Mouse (Mus musculus) forebrain, embryonic 14.5 days (tissue): ENCODE results near the gene Mlf1. TPM values are rescaled to one million over a fixed set of nuclear protein-coding genes. Genes with fewer than 3 reads are reported as not detected.
A peak's percentile ranks its signal among the peaks of the same experiment; 100 is the strongest.

Source experiments
- ATAC-seq: fragments of 200-750 bp; cut with Nextera tagmentation; 2 replicates; pipeline ENCODE4 v1.8.0; 2017; ENCODE audit warnings: mild to moderate bottlenecking, moderate library complexity
- DNase-seq: peaks from one replicate; pipeline ENCODE4 v3.0.0-alpha.2; 2015; ENCODE audit warnings: low spot score
- H3K27ac ChIP-seq: fragments of 300-500 bp; sonication (generic); 2 replicates; pipeline ENCODE4 v1.5.1; 2014; ENCODE audit warnings: low read depth, mild to moderate bottlenecking, control low read depth, low read length, moderate library complexity
- H3K27me3 ChIP-seq: fragments of 300-500 bp; sonication (generic); replicated peaks from 2 replicates; pipeline ENCODE4 v1.6.1; 2014; ENCODE audit warnings: low read length, control low read depth, mixed read lengths; ENCODE audit not compliant: control insufficient read depth, insufficient read depth
- H3K36me3 ChIP-seq: fragments of 300-500 bp; sonication (generic); 2 replicates; pipeline ENCODE4 v1.6.1; 2014; ENCODE audit warnings: low read length, control low read depth; ENCODE audit not compliant: control insufficient read depth, insufficient read depth
- H3K4me1 ChIP-seq: fragments of 300-500 bp; sonication (generic); 2 replicates; pipeline ENCODE4 v1.6.1; 2014; ENCODE audit warnings: antibody characterized with exemption, low read length, control low read depth; ENCODE audit not compliant: control insufficient read depth, insufficient read depth
- H3K4me2 ChIP-seq: fragments of 300-500 bp; sonication (generic); 2 replicates; pipeline ENCODE4 v1.6.1; 2014; ENCODE audit warnings: mild to moderate bottlenecking, control low read depth, low read length
- H3K4me3 ChIP-seq: fragments of 300-500 bp; sonication (generic); 2 replicates; pipeline ENCODE4 v1.5.1; 2014; ENCODE audit warnings: low read depth, low read length, control low read depth
- H3K9ac ChIP-seq: fragments of 300-500 bp; sonication (generic); 2 replicates; pipeline ENCODE4 v1.6.1; 2014; ENCODE audit warnings: mild to moderate bottlenecking, low read length, control low read depth, moderate library complexity
- H3K9me3 ChIP-seq: fragments of 300-500 bp; sonication (generic); replicated peaks from 2 replicates; pipeline ENCODE4 v1.6.1; 2016; ENCODE audit warnings: low read length, control low read depth, mixed read lengths; ENCODE audit not compliant: control insufficient read depth
- WGBS: fragments of 180-500 bp; shearing (Covaris S2); extraction: QIAGEN DNeasy Blood & Tissue Kit; methylation state at CpG from one replicate; pipeline ENCODE4 v1.1.7; 2014; 5-methylcytosine and 5-hydroxymethylcytosine counted together
- polyA plus RNA-seq: library from polyadenylated mRNA; unstranded; fragments of >200 nt; fragmentation: Nextera tagmentation; extraction: Ambion mirVana; gene quantifications from 2 replicates; pipeline ENCODE4 v1.2.1, GENCODE M21; 2014

Gene Mlf1
- polyA plus RNA-seq, 1 experiment from 2014 or later = 21.9 TPM

DNA sequence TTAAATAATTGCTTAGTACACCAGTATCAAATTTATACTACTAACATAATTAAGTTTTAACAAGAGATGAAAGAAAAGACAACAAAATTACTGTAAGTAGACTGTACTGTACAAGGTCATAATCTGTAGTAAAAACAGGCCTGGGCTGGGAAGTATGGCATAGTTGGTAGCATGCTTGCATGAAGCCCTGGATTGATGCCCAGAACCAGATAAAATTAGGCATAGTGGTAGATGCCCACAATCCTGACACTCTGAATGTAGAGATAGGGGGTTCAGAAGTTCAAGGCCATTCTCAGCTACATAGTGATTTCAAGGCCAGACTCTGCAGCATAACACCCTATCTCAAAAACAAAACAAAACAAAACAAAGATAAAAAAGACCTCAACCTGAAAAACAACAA is 4.3 kb downstream of the Mlf1 start:
- H3K9me3 ChIP-seq = no peaks in the 10 kb centered on the region

DNA sequence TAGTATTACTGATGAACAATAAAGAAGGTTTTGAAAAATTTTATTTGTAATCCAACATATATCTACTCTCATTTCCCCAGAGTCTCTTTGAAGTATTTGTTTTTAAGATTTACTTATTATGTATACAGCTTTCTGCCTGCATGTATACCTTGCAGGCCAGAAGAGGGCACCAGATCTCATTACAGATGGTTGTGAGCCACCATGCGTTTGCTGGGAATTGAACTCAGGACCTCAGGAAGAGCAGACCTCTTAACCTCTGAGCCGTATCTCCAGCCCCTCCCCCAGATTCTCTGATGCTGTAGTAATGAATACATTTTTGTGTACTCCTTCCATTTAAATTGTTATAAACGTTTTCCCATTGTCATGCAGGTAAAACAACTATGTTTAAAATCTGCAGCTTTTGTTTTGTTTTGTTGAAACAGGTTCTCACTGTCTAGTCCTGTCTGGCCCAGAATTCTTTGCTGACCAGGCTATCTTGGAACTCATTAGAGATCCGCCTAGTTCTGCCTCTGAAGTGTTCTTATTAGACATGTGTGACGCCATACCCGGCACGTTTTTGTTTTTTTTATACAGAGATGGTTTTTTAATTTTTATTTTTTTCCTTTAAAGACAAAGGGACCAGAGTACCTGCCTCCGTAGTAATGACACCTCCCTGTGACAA is 55.6 kb downstream of the Mlf1 start:
- peak overlapping the region; percentile 89 for H3K4me2 ChIP-seq
- H3K36me3 ChIP-seq = peaks cover 22% of the 10 kb centered on the region
- H3K27me3 ChIP-seq = no peaks in the 10 kb centered on the region
- 32% methylated on average over 8 of the region's 8 CpGs for WGBS
- peak overlapping the region; percentile 49; the same call in 1 of the 2 replicates for H3K9ac ChIP-seq
- H3K4me3 ChIP-seq = peak overlapping the region; percentile 98
- DNase-seq = no peak
- peaks cover 8% of the 10 kb centered on the region; the same call in 1 of the 2 replicates for H3K9me3 ChIP-seq
- H3K4me1 ChIP-seq = peaks cover 9% of the 10 kb centered on the region; the same call in 1 of the 2 replicates
- H3K27ac ChIP-seq = no peak overlapping the region
- peak; percentile 75 for ATAC-seq

More for the DNA sequence above, 4.3 kb downstream of the Mlf1 start:
- H3K4me3 ChIP-seq = no peak overlapping the region
- H3K27me3 ChIP-seq = peaks cover 2% of the 10 kb centered on the region; the same call in 1 of the 2 replicates
- H3K36me3 ChIP-seq = no peaks in the 10 kb centered on the region
- H3K9ac ChIP-seq = no peak overlapping the region
- ATAC-seq = no peak
- no peak overlapping the region for H3K4me2 ChIP-seq
- H3K27ac ChIP-seq = no peak overlapping the region
- no peak for DNase-seq
- H3K4me1 ChIP-seq = no peaks in the 10 kb centered on the region

DNA sequence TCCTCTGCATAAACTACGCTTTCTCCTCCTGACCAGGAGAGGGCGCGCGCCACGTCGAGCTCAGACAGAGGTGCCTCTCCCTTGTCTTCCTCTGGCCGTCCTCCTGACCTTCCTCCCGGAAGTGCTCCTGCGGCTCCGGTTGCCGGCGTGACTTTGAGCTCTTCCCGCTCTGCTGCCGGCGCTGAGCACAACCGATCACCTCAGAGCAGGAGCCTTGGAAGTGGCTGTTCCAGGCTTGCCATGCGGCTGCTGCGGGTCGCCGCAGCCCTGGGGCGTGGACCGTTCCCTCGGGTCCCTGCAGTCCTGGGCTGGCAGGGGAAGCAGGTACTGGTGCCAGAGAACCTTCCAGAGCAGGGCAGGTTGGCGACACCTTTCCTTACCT is 56.1 kb downstream of the Mlf1 start, which contains the start of gene Gfm1:
Gene Gfm1, plus strand, starts transcription at position 98 of the 382 bp plus-strand sequence.
- Histone ChIP-seq H3K27me3 (no peaks in the 10 kb centered on the region), H3K4me3 (peak within 1 kb of the TSS; percentile 98), H3K27ac (no peak within 1 kb of the TSS), H3K36me3 (peaks cover 24% of the 10 kb centered on the region), H3K9ac (peak within 1 kb of the TSS; percentile 82), H3K9me3 (peaks cover 8% of the 10 kb centered on the region; the same call in 1 of the 2 replicates), H3K4me1 (peaks cover 9% of the 10 kb centered on the region; the same call in 1 of the 2 replicates), H3K4me2 (peak within 1 kb of the TSS; percentile 89)
- ATAC-seq = peak; percentile 96
- under 1% methylated on average over 24 of the region's 24 CpGs for WGBS
- DNase-seq = peak; percentile 92

DNA sequence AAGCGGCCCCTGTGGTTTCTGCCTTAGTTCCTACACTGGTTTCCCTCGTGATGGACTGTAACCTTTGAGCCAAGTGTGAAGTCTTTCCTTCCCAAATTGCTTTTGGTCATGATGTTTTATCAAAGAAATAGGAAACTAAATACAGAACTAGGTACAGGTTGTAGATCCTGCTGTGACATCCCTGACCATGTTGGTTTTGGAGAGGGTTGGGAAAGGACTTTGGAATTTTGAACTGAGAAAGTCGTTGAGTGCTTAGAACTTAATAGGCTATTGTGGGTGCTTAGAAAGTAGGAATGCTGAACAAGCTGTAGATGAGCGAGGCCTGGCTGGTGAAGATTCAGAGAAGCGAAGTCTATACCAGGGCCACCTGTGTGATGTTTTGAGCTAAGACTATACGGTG is 60.1 kb downstream of the Mlf1 start:
- Histone ChIP-seq H3K36me3 (peaks cover 61% of the 10 kb centered on the region), H3K9ac (no peak overlapping the region), H3K4me2 (no peak overlapping the region), H3K4me3 (no peak overlapping the region), H3K9me3 (no peaks in the 10 kb centered on the region), H3K4me1 (peaks cover 9% of the 10 kb centered on the region; the same call in 1 of the 2 replicates), H3K27ac (no peak overlapping the region), H3K27me3 (no peaks in the 10 kb centered on the region)
- ATAC-seq (no peak), DNase-seq (no peak)
- WGBS = 97% methylated on average over 6 of the region's 6 CpGs

DNA sequence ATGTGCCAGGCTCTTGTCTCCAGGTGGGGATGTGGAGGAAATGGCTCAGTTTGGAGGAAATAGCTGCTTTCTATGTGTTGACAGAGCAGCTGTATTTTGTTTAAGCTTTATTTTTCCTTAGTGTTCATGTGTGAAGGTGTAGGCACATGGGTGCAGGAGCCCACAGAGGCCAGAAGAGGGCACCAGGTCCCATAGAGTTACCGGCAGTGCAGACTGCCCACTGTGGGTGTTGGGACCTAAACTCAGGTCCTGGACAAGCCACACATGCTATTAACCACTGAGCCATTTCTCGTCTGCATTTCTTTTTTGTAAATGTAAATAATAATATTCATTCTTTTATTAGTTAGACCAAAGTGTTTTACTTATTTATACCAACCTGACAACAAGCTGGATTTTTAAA is 73.2 kb downstream of the Mlf1 start:
- Histone ChIP-seq H3K27me3 (no peaks in the 10 kb centered on the region), H3K27ac (no peak overlapping the region), H3K4me3 (no peak overlapping the region), H3K4me2 (no peak overlapping the region), H3K36me3 (peaks cover 73% of the 10 kb centered on the region), H3K4me1 (no peaks in the 10 kb centered on the region), H3K9ac (no peak overlapping the region), H3K9me3 (no peaks in the 10 kb centered on the region)
- no peak for ATAC-seq
- 93% methylated on average over 2 of the region's 2 CpGs for WGBS
- DNase-seq = no peak

Other genes with a start within 250 kb of the Mlf1 start
- gene Gm17402, start 1.1 kb downstream of the Mlf1 start, polyA plus RNA-seq = not detected in 2 replicates
- gene Gfm1, start 56.0 kb downstream of the Mlf1 start, polyA plus RNA-seq = 36.1 and 36.2 TPM in 2 replicates
- 72.2 and 74.0 TPM in 2 replicates for gene Lxn, start 89.8 kb downstream of the Mlf1 start, polyA plus RNA-seq
- gene Rarres1, start 141.4 kb downstream of the Mlf1 start, polyA plus RNA-seq = 0.77 and 1.1 TPM in 2 replicates
- 41.2 and 43.2 TPM in 2 replicates for gene Mfsd1, start 208.6 kb downstream of the Mlf1 start, polyA plus RNA-seq